Mouse (Mus musculus) liver, adult 2 months (tissue): Measurements from ENCODE around the gene Anapc2.

Source experiments
- CTCF ChIP-seq: fragments of 200-500 bp; IDR thresholded peaks from 2 replicates; pipeline ENCODE4 v1.5.1; 2011; ENCODE audit warnings: low read depth, low read length, control low read depth
- POLR2A ChIP-seq: fragments of 200-500 bp; IDR thresholded peaks from 2 replicates; pipeline ENCODE4 v1.6.1; 2011; ENCODE audit warnings: low read length, control low read depth; ENCODE audit not compliant: insufficient read depth; ENCODE audit errors: extremely low read depth

DNA sequence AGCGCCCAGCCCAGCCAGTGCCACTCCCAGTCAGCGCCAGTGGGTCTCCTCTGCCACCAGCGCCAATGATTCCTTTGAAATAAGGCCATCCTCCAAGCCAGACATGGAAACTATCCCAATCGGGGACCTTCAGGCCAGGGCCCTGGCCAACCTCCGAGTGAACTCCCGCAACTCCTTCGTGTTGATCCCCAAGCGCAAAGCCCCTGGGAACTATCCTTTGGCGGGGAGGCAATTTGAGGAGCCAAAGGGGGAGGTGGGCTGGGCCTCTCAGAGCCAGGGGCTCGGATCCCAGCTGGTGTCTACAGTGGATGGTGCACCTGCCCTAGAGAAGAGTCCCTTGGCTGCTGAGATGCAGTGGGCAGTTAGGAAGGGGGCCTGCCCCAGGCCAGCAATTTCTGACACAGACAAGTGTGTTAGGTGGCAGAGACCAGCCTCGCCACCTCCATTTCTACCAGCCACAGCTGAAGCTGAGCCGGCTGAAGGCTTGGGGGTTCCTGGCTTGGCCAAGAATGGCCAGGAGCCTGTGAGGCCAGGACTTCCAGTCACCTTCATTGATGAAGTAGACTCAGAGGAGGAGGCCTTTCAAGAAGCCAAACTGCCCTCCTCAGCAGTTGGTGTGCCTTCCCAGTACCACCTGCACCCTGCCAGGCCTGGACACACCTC, 8.5 kb upstream of the Anapc2 start:
- TF ChIP-seq CTCF = no peak
- no peak for TF ChIP-seq POLR2A
